Mouse (Mus musculus): ENCODE measurements around the gene Snd1.

GRCm38 (mm10) chr6:28599120-28599519 is 124.2 kb downstream of the Snd1 start:
- no peak for TF ChIP-seq CTCF (IDR thresholded peaks at IDR 0.05)
- TF ChIP-seq EP300 (IDR thresholded peaks at IDR 0.05): no peak

All from lung, postnatal 0 days (tissue).